Mouse (Mus musculus) MEL (cell line): ENCODE measurements around the gene Ddx27. TPM values are rescaled to one million over a fixed set of nuclear protein-coding genes. Genes with fewer than 3 reads are reported as not detected.

Source experiments
- DNase-seq: peaks from one replicate; pipeline ENCODE4 v3.0.0; 2011; ENCODE audit warnings: low read depth, low spot score
- H3K27ac ChIP-seq: 2 replicates; pipeline ENCODE4 v1.5.1; 2012; ENCODE audit warnings: low read depth, mild to moderate bottlenecking, control low read depth, low read length, moderate library complexity; ENCODE audit not compliant: control insufficient read depth
- H3K27me3 ChIP-seq, 2 experiments: fragments of 150-350 bp in 1 of 2; sonication (generic) in 1 of 2; 2 replicates each; pipeline ENCODE4 v1.6.1; 2012; ENCODE audit warnings: low read length in 2 of 2, mild to moderate bottlenecking in 2 of 2, improper control_type of control experiment in 1 of 2, moderate library complexity in 1 of 2; ENCODE audit not compliant: insufficient read depth in 2 of 2, control insufficient read depth in 1 of 2
- H3K36me3 ChIP-seq, 2 experiments: 2 replicates each; pipeline ENCODE4 v1.6.1; 2012 to 2014; ENCODE audit warnings: low read length in 2 of 2, improper control_type of control experiment in 1 of 2, inconsistent platforms in 1 of 2, mild to moderate bottlenecking in 1 of 2; ENCODE audit not compliant: insufficient read depth in 2 of 2, control insufficient read depth in 1 of 2
- H3K4me1 ChIP-seq, 2 experiments: fragments of 150-350 bp in 1 of 2; sonication (generic) in 1 of 2; 2 replicates each; pipeline ENCODE4 v1.6.1; 2012; ENCODE audit warnings: low read length in 2 of 2, improper control_type of control experiment in 1 of 2, mild to moderate bottlenecking in 1 of 2; ENCODE audit not compliant: insufficient read depth in 2 of 2, control insufficient read depth in 1 of 2
- H3K4me3 ChIP-seq, 2 experiments: fragments of 150-350 bp in 1 of 2; sonication (generic) in 1 of 2; 2 replicates each; pipeline ENCODE4 v1.5.1; 2012; ENCODE audit warnings: low read depth in 2 of 2, low read length in 2 of 2, mild to moderate bottlenecking in 2 of 2, moderate library complexity in 2 of 2, control low read depth in 1 of 2, improper control_type of control experiment in 1 of 2; ENCODE audit not compliant: control insufficient read depth in 1 of 2, insufficient read depth in 1 of 2
- H3K79me2 ChIP-seq: 2 replicates; pipeline ENCODE4 v1.6.1; 2012; ENCODE audit warnings: mild to moderate bottlenecking, low read length, moderate library complexity; ENCODE audit not compliant: control insufficient read depth, poor library complexity, insufficient read depth
- H3K9ac ChIP-seq: 2 replicates; pipeline ENCODE4 v1.6.1; 2012; ENCODE audit warnings: low read depth, mild to moderate bottlenecking, control low read depth, low read length, moderate library complexity; ENCODE audit not compliant: control insufficient read depth, poor library complexity, severe bottlenecking
- H3K9me3 ChIP-seq: fragments of 150-350 bp; sonication (generic); replicated peaks from 2 replicates; pipeline ENCODE4 v1.6.1; 2012; ENCODE audit warnings: mild to moderate bottlenecking, low read length, improper control_type of control experiment, moderate library complexity; ENCODE audit not compliant: insufficient read depth
- CHD1 ChIP-seq: IDR thresholded peaks from 2 replicates; pipeline ENCODE4 v1.6.1; 2012; ENCODE audit warnings: low read depth, mild to moderate bottlenecking, inconsistent platforms, low read length, improper control_type of control experiment
- CTCF ChIP-seq, 3 experiments: IDR thresholded peaks in 2 of 3; conservative IDR thresholded peaks in 1 of 3; 2 replicates each; pipeline ENCODE4 v1.5.1; 2011 to 2012; ENCODE audit warnings: low read length in 3 of 3, low read depth in 2 of 3, mild to moderate bottlenecking in 2 of 3, improper control_type of control experiment in 1 of 3, inconsistent platforms in 1 of 3, mixed read lengths in 1 of 3, moderate library complexity in 1 of 3; ENCODE audit not compliant: control insufficient read depth in 1 of 3, insufficient read depth in 1 of 3, poor library complexity in 1 of 3, severe bottlenecking in 1 of 3
- E2F4 ChIP-seq: IDR thresholded peaks from 2 replicates; pipeline ENCODE4 v1.6.1; 2011; ENCODE audit warnings: low read depth, low read length, improper control_type of control experiment, borderline replicate concordance
- ELF1 ChIP-seq: IDR thresholded peaks from 2 replicates; pipeline ENCODE4 v1.6.1; 2014; ENCODE audit warnings: low read depth, mild to moderate bottlenecking, inconsistent platforms, low read length, improper control_type of control experiment, moderate library complexity
- EP300 ChIP-seq, 2 experiments: IDR thresholded peaks; 2 replicates each; pipeline ENCODE4 v1.6.1; 2011; ENCODE audit warnings: improper control_type of control experiment in 2 of 2, low read length in 2 of 2, low read depth in 1 of 2, mild to moderate bottlenecking in 1 of 2
- GABPA ChIP-seq: IDR thresholded peaks from 2 replicates; pipeline ENCODE4 v1.6.1; 2012; ENCODE audit warnings: low read depth, mild to moderate bottlenecking, inconsistent platforms, low read length, improper control_type of control experiment, moderate library complexity
- HCFC1 ChIP-seq: IDR thresholded peaks from 2 replicates; pipeline ENCODE4 v1.6.1; 2012; ENCODE audit warnings: low read depth, mild to moderate bottlenecking, inconsistent platforms, low read length, improper control_type of control experiment, moderate library complexity
- KAT2A ChIP-seq: conservative IDR thresholded peaks from 2 replicates; pipeline ENCODE4 v1.6.1; 2012; ENCODE audit warnings: low read depth, low read length, improper control_type of control experiment, inconsistent platforms
- MAFK ChIP-seq: IDR thresholded peaks from 2 replicates; pipeline ENCODE4 v1.6.1; 2011; ENCODE audit warnings: low read depth, mild to moderate bottlenecking, low read length, improper control_type of control experiment, borderline replicate concordance
- MAZ ChIP-seq: IDR thresholded peaks from 2 replicates; pipeline ENCODE4 v1.6.1; 2012; ENCODE audit warnings: low read depth, mild to moderate bottlenecking, inconsistent platforms, low read length, improper control_type of control experiment
- MYC ChIP-seq: IDR thresholded peaks from 2 replicates; pipeline ENCODE4 v1.6.1; 2011; ENCODE audit warnings: low read depth, mild to moderate bottlenecking, low read length, improper control_type of control experiment, moderate library complexity
- NELFE ChIP-seq: IDR thresholded peaks from 2 replicates; pipeline ENCODE4 v1.6.1; 2011; ENCODE audit warnings: low read depth, low read length, improper control_type of control experiment
- NRF1 ChIP-seq: IDR thresholded peaks from 2 replicates; pipeline ENCODE4 v1.6.1; 2014; ENCODE audit warnings: low read depth, mild to moderate bottlenecking, inconsistent platforms, low read length, improper control_type of control experiment, moderate library complexity; ENCODE audit not compliant: poor library complexity, insufficient read depth, severe bottlenecking
- POLR2A ChIP-seq, 2 experiments: IDR thresholded peaks; 2 replicates each; pipeline ENCODE4 v1.6.1; 2011 to 2012; ENCODE audit warnings: low read length in 2 of 2, mild to moderate bottlenecking in 2 of 2, control low read depth in 1 of 2, improper control_type of control experiment in 1 of 2, low read depth in 1 of 2, moderate library complexity in 1 of 2; ENCODE audit not compliant: control insufficient read depth in 1 of 2, insufficient read depth in 1 of 2, poor library complexity in 1 of 2
- POLR2AphosphoS5 ChIP-seq: IDR thresholded peaks from 2 replicates; pipeline ENCODE4 v1.6.1; 2012; ENCODE audit warnings: low read depth, borderline replicate concordance, mild to moderate bottlenecking, inconsistent platforms, low read length, moderate library complexity, mixed read lengths
- SIN3A ChIP-seq: IDR thresholded peaks from 2 replicates; pipeline ENCODE4 v1.6.1; 2012; ENCODE audit warnings: low read length, improper control_type of control experiment, inconsistent platforms
- SMC3 ChIP-seq: IDR thresholded peaks from 2 replicates; pipeline ENCODE4 v1.6.1; 2011; ENCODE audit warnings: low read depth, low read length, improper control_type of control experiment
- TBP ChIP-seq: IDR thresholded peaks from 2 replicates; pipeline ENCODE4 v1.8.0; 2011; ENCODE audit warnings: low read depth, low read length, improper control_type of control experiment
- TCF12 ChIP-seq: IDR thresholded peaks from 2 replicates; pipeline ENCODE4 v1.6.1; 2014; ENCODE audit warnings: low read depth, mild to moderate bottlenecking, inconsistent platforms, low read length, improper control_type of control experiment, moderate library complexity
- USF2 ChIP-seq, 2 experiments: IDR thresholded peaks; 2 replicates each; pipeline ENCODE4 v1.6.1; 2011 to 2012; ENCODE audit warnings: improper control_type of control experiment in 2 of 2, low read length in 2 of 2, borderline replicate concordance in 1 of 2, inconsistent platforms in 1 of 2, low read depth in 1 of 2, mild to moderate bottlenecking in 1 of 2; ENCODE audit not compliant: insufficient read depth in 1 of 2
- ZC3H11A ChIP-seq: IDR thresholded peaks from 2 replicates; pipeline ENCODE4 v1.6.1; 2012; ENCODE audit warnings: low read depth, mild to moderate bottlenecking, inconsistent platforms, low read length, improper control_type of control experiment
- ZKSCAN1 ChIP-seq: IDR thresholded peaks from 2 replicates; pipeline ENCODE4 v1.6.1; 2012; ENCODE audit warnings: low read depth, mild to moderate bottlenecking, inconsistent platforms, low read length, improper control_type of control experiment, moderate library complexity
- ZNF384 ChIP-seq: IDR thresholded peaks from 2 replicates; pipeline ENCODE4 v1.6.1; 2012; ENCODE audit warnings: low read depth, mild to moderate bottlenecking, inconsistent platforms, low read length, improper control_type of control experiment
- polyA plus RNA-seq, 2 experiments: library from polyadenylated mRNA; stranded (reverse) in 1 of 2; unstranded in 1 of 2; fragments of >175 nt in 1 of 2; fragments of >200 nt in 1 of 2; gene quantifications; 2 replicates each; pipeline versions ENCODE4 v1.2.1 to v1.2.4; 2012; ENCODE audit warnings: low replicate concordance in 2 of 2, low read depth in 1 of 2; ENCODE audit not compliant: insufficient read length in 2 of 2, insufficient read depth in 1 of 2, missing spikeins in 1 of 2
- total RNA-seq: library from RNA; depleted of rRNA; stranded (reverse); fragments of 300-350 nt; gene quantifications from 2 replicates; pipeline ENCODE4 v1.2.3, GENCODE M21; 2012

Ddx27 gene
- total and polyA plus RNA-seq, 3 experiments = 61.7 to 181 (median 143) TPM

- H3K27ac ChIP-seq = peak overlapping the region; percentile 80
Measured at GRCm38 (mm10) chr2:167071266-167071640, 56.3 kb downstream of the Ddx27 start.

GRCm38 (mm10) chr2:167071641-167072601 is 56.9 kb downstream of the Ddx27 start:
- Histone ChIP-seq H3K27me3 (no peaks in the 10 kb centered on the region), H3K4me1 (peaks cover 3 to 14% of the 10 kb centered on the region in 2 experiments; a peak in 2 of 4 replicates), H3K27ac (peak overlapping the region; percentile 80), H3K9ac (peak overlapping the region; percentile 65), H3K9me3 (no peaks in the 10 kb centered on the region), H3K4me3 (peak overlapping the region; percentile 65 to 86), H3K36me3 (0 out of 4 replicates have a peak, but pooled peaks cover 0 to 3% of the 10 kb centered on the region in 2 experiments), H3K79me2 (no peaks in the 10 kb centered on the region)
- peak in 2 of 3 experiments; percentile 99 to 100; a peak in 4 of 6 replicates for TF ChIP-seq CTCF (IDR thresholded peaks at IDR 0.05 in 2 of 3, conservative IDR thresholded peaks at IDR 0.05 in 1 of 3; ENCODE audit: control insufficient read depth in 1 of 3, insufficient read depth in 1 of 3, low read depth in 2 of 3, low read length in 3 of 3, poor library complexity in 1 of 3, severe bottlenecking in 1 of 3)
- TF ChIP-seq SMC3 = no peak
- no peak for TF ChIP-seq NELFE
- no peak for TF ChIP-seq CHD1
- peak; percentile 86 for TF ChIP-seq TBP
- no peak for TF ChIP-seq SIN3A
- no peak for TF ChIP-seq ZKSCAN1
- peak; percentile 53 to 90 for TF ChIP-seq POLR2A (IDR thresholded peaks at IDR 0.05; ENCODE audit: control insufficient read depth in 1 of 2, insufficient read depth in 1 of 2, low read depth in 1 of 2, low read length in 2 of 2, poor library complexity in 1 of 2)
- no peak for TF ChIP-seq MAZ
- DNase-seq = peak; percentile 98

More at GRCm38 (mm10) chr2:167071266-167071640, 56.3 kb downstream of the Ddx27 start:
- peak overlapping the region; percentile 65 to 86 for H3K4me3 ChIP-seq
- H3K9ac ChIP-seq = peak overlapping the region; percentile 65
- H3K27me3 ChIP-seq = no peaks in the 10 kb centered on the region
- H3K9me3 ChIP-seq = no peaks in the 10 kb centered on the region
- DNase-seq = no peak
- no peaks in the 10 kb centered on the region for H3K79me2 ChIP-seq
- peaks cover 3 to 14% of the 10 kb centered on the region in 2 experiments; a peak in 2 of 4 replicates for H3K4me1 ChIP-seq
- H3K36me3 ChIP-seq = 0 out of 4 replicates have a peak, but pooled peaks cover 0 to 3% of the 10 kb centered on the region in 2 experiments
- TF ChIP-seq POLR2AphosphoS5 (no peak), E2F4 (no peak), MAFK (no peak), MYC (no peak), TCF12 (no peak), ELF1 (no peak), EP300 (IDR thresholded peaks at IDR 0.05; ENCODE audit: low read depth in 1 of 2, low read length in 2 of 2) (no peak), ZC3H11A (no peak), TBP (no peak), SMC3 (no peak), HCFC1 (no peak), KAT2A (no peak), CHD1 (no peak), ZNF384 (no peak), GABPA (no peak), NRF1 (no peak), USF2 (IDR thresholded peaks at IDR 0.05; ENCODE audit: borderline replicate concordance in 1 of 2, insufficient read depth in 1 of 2, low read depth in 1 of 2, low read length in 2 of 2) (no peak)
